Mouse (Mus musculus) splenic B cell, adult 2 months (primary cell): Measurements from ENCODE around the gene Ift122.
"Not testable (repeated sequence)": the region's sequence is repeated elsewhere in the genome, so short reads cannot be mapped to it uniquely, and the experiment has no call there.

ENCODE experiments used
- DNase-seq: peaks from one replicate; pipeline ENCODE4 v3.0.0-alpha.2; 2011; ENCODE audit warnings: low read depth, low spot score
- H3K27me3 ChIP-seq: 2 replicates; pipeline ENCODE4 v1.6.1; 2012; ENCODE audit warnings: mild to moderate bottlenecking, low read length, moderate library complexity, mixed read lengths; ENCODE audit not compliant: control insufficient read depth, poor library complexity, insufficient read depth, severe bottlenecking
- H3K36me3 ChIP-seq: 2 replicates; pipeline ENCODE4 v1.6.1; 2012; ENCODE audit warnings: mild to moderate bottlenecking, low read length, moderate library complexity, mixed read lengths; ENCODE audit not compliant: control insufficient read depth, poor library complexity, insufficient read depth, severe bottlenecking

The Ift122 gene

GRCm38 (mm10) chr6:115859258-115859657, 6.0 kb downstream of the Ift122 start:
- no peak for DNase-seq
- no peaks in the 10 kb centered on the region for H3K27me3 ChIP-seq

GRCm38 (mm10) chr6:115860027-115860556, 6.8 kb downstream of the Ift122 start:
- H3K36me3 ChIP-seq: no peaks in the 10 kb centered on the region
- no peaks in the 10 kb centered on the region for H3K27me3 ChIP-seq
- DNase-seq: no peak

More at GRCm38 (mm10) chr6:115859258-115859657, 6.0 kb downstream of the Ift122 start:
- no peaks in the 10 kb centered on the region for H3K36me3 ChIP-seq

GRCm38 (mm10) chr6:115863340-115863841, 10.1 kb downstream of the Ift122 start:
- Histone ChIP-seq H3K27me3 (no peaks in the 10 kb centered on the region), H3K36me3 (no peaks in the 10 kb centered on the region)
- DNase-seq: no peak

GRCm38 (mm10) chr6:115865246-115865645, 12.0 kb downstream of the Ift122 start:
- no peak for DNase-seq
- no peaks in the 10 kb centered on the region for H3K27me3 ChIP-seq
- no peaks in the 10 kb centered on the region for H3K36me3 ChIP-seq

GRCm38 (mm10) chr6:115867157-115867556, 13.9 kb downstream of the Ift122 start:
- H3K36me3 ChIP-seq: not testable (repeated sequence)

GRCm38 (mm10) chr6:115871318-115871717, 18.0 kb downstream of the Ift122 start:
- not testable (repeated sequence) for H3K36me3 ChIP-seq, DNase-seq, H3K27me3 ChIP-seq

More at GRCm38 (mm10) chr6:115867157-115867556, 13.9 kb downstream of the Ift122 start:
- not testable (repeated sequence) for H3K27me3 ChIP-seq, DNase-seq

GRCm38 (mm10) chr6:115877239-115877638, 24.0 kb downstream of the Ift122 start:
- no peak for DNase-seq
- Histone ChIP-seq H3K27me3 (no peaks in the 10 kb centered on the region), H3K36me3 (no peaks in the 10 kb centered on the region)

GRCm38 (mm10) chr6:115878694-115879093, 25.4 kb downstream of the Ift122 start:
- no peaks in the 10 kb centered on the region for H3K36me3 ChIP-seq
- H3K27me3 ChIP-seq: no peaks in the 10 kb centered on the region
- DNase-seq: no peak

GRCm38 (mm10) chr6:115879736-115880135, 26.5 kb downstream of the Ift122 start:
- Histone ChIP-seq H3K36me3 (no peaks in the 10 kb centered on the region), H3K27me3 (no peaks in the 10 kb centered on the region)
- no peak for DNase-seq

GRCm38 (mm10) chr6:115880751-115881150, 27.5 kb downstream of the Ift122 start:
- H3K36me3 ChIP-seq: no peaks in the 10 kb centered on the region
- DNase-seq: no peak
- H3K27me3 ChIP-seq: no peaks in the 10 kb centered on the region

GRCm38 (mm10) chr6:115884018-115884417, 30.7 kb downstream of the Ift122 start:
- Histone ChIP-seq H3K27me3 (no peaks in the 10 kb centered on the region), H3K36me3 (no peaks in the 10 kb centered on the region)
- no peak for DNase-seq

- H3K36me3 ChIP-seq: no peaks in the 10 kb centered on the region
- peak; percentile 28 for DNase-seq
- no peaks in the 10 kb centered on the region for H3K27me3 ChIP-seq
Observed at GRCm38 (mm10) chr6:115886894-115887293, 33.6 kb downstream of the Ift122 start.

GRCm38 (mm10) chr6:115888296-115888695, 35.0 kb downstream of the Ift122 start:
- Histone ChIP-seq H3K36me3 (no peaks in the 10 kb centered on the region), H3K27me3 (no peaks in the 10 kb centered on the region)
- DNase-seq: peak; percentile 50

GRCm38 (mm10) chr6:115890601-115891000, 37.3 kb downstream of the Ift122 start:
- no peak for DNase-seq
- no peaks in the 10 kb centered on the region for H3K36me3 ChIP-seq
- no peaks in the 10 kb centered on the region for H3K27me3 ChIP-seq

- H3K27me3 ChIP-seq: no peaks in the 10 kb centered on the region
- H3K36me3 ChIP-seq: no peaks in the 10 kb centered on the region
- no peak for DNase-seq
Observed at GRCm38 (mm10) chr6:115891061-115891460, 37.8 kb downstream of the Ift122 start.

- DNase-seq: no peak
- no peaks in the 10 kb centered on the region for H3K27me3 ChIP-seq
- no peaks in the 10 kb centered on the region for H3K36me3 ChIP-seq
Observed at GRCm38 (mm10) chr6:115891497-115892061, 38.3 kb downstream of the Ift122 start.
